Mouse (Mus musculus): ENCODE data around the gene Gm13691.

DNA sequence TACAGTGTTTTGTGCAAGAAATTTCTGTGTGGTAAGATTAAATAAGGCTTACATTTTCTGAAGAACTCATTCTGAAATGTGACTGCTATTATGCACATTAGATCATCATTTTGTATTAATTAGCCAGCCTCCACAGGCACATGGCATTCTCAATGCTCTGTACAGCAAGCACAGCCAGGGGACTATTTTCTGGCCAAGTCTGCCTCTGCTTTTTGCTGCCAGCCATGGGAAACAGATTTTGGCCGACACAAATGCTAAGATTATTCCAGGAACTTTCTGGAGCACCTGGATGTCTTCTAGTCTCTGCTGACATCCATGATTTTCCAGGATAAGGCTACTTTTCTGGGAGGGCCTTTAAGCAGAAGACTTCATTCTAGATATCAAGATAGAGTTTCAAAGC, 18.6 kb downstream of the Gm13691 start:
- TF ChIP-seq TCF3 (IDR thresholded peaks at IDR 0.05; ENCODE audit: insufficient read length, low read depth) (no peak), POLR2A (IDR thresholded peaks at IDR 0.05; ENCODE audit: insufficient read length, low read depth) (no peak), REST (IDR thresholded peaks at IDR 0.05; ENCODE audit: insufficient read depth, insufficient read length) (no peak), MAX (IDR thresholded peaks at IDR 0.05; ENCODE audit: low read depth) (no peak), USF1 (IDR thresholded peaks at IDR 0.05; ENCODE audit: low read depth) (no peak)
